Mouse (Mus musculus) thymus, postnatal 36 days (tissue): ENCODE data around the gene Lrmda.

Source experiments
- DNase-seq, 2 experiments: peaks; one replicate each; pipeline ENCODE4 v3.0.0; 2022; ENCODE audit warnings: mixed read lengths in 2 of 2

The Lrmda gene

DNA sequence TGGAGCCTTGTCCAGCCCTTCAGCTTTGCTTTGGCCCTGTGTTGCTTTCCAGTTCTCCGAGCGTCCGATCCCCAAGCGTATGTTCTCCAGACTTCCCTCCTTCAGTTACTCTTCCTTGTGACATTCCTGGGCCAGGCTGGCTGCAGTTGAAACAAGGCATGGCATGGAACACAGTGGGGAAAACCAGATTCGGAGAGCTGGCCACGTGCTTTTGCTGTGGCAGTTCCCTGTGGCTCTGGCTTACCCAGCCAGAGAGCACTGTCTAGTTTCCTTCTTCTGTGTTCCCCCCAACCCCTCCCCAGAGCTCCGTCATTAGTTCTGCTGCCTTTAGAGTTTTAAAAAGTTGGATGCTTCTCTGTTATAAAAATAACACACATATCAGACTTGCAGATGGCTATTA lies 147.8 kb downstream of the Lrmda start:
- no peak for DNase-seq

DNA sequence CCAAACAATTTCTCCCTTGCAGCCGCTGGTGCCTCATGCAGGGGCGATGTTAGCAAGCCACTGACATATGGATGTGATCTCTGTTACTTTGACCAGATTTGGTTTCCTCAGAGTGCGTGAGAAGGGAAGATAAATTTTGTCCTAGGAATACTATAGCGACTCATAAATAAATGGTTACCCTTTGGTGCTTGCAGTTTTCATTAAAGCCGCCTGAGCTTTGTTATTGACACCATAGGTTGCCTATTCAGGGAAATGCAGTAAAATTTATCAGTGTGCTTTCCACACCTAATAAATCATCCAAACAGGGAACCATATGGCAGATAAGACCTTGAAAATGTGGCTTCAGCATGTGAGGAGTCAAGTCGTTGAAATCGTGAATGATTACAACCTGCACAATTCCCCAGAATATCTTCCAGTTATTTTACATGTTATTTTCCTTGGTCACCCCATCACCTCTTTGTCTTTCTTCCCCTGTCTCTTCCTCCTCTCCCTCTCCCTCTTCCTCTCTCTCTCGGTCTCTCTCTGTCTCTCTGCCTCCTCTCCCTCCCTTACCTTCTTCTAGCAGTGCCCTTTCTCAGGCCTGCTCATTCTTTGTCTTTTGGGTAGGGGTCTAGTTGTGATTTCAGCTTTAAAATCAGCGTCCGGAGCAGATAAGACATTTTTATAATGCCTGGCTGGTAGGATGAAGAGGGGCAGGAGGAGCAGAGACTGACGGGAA lies 148.7 kb downstream of the Lrmda start:
- no peak for DNase-seq

DNA sequence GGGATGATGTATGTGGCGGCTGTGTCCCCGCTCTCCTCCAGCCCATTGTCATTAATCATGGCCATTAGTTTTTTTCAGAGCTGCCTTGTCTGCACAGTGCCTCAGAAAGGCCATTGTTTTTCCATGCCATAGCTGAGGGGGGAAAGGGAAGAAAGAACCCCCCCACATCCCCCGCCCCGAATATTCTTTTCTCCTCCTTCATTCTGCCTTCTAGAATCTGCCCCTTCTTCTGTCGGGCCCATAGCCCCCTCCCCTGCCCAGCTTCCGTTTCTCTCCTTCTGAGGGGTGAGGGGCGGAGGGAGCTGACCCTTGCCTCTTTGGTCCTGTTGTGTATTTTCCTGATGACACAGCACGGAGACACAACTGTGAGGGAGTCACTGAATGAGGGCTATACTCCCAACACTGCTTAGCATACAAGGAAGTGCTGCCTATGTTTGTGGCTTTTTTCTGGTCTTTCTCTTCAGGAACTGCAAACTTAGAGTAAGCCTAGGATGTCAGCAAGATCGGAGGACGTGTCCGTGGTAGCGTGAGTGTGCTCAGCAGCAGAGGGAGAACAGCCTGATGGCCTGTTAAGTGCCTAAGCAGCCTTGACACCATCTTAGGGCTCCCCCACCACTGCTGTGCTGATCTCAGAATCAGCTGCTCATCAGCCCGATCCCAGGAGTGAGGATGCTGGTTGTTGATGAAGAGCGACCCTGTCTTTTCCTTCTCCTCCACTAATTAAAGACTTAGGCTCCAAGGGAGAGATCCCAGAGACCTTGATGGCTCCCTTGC lies 149.5 kb downstream of the Lrmda start:
- no peak for DNase-seq

DNA sequence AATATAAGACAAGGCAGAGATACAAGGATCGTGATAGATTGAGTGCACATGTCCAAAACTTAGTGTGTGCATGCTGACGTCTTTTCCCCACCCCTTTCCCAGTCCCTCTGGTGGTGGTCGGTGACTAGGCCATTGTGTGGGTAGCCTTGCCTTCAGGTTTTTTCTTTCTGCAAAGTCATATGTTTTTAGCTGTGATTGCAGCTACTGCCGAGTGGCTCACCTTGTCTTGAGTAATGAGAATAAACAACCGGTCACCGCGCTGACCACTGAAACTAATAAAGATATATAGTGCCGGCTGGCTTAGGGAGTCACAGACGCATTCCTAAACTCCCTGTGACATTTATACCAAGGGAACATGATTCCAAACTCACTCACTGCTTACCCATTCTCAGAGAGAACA lies 155.2 kb downstream of the Lrmda start:
- no peak for DNase-seq

DNA sequence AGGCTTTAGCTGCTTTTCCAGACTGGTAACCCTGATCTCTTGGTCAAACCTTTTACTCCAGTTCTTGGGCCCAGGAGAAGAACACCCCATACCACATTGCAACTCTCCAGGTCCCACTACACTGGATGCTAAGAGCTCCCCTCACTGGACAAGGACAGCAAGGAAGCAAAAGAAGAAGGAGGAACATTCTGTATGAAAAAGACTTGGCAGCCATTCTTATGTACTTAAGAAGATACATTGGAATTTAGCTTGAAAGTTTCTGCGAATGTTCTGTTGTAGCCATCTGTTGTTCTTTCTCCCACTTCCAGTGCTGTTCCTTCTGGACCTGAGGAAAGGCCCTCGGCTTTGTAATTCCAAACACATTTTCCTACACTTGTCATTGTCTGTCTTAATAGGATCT lies 160.2 kb downstream of the Lrmda start:
- DNase-seq, result no peak

DNA sequence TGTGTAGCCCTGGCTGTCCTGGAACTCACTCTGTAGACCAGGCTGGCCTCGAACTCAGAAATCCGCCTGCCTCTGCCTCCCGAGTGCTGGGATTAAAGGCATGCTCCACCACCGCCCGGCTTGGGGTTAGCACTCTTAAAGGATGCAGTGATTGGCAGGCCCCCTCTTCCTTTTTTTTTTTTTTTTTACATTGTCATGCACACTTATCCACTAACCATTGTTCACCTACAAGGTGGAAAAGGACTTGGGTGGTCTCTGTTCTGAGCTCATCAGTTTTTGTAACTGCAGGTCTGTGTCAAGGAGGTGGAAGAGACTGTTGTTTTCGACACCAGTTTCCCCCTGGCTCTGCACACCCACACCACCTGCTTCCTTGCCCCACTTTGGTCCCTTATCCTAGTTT lies 162.0 kb downstream of the Lrmda start:
- peak in 1 of 2 experiments; percentile 9 for DNase-seq

DNA sequence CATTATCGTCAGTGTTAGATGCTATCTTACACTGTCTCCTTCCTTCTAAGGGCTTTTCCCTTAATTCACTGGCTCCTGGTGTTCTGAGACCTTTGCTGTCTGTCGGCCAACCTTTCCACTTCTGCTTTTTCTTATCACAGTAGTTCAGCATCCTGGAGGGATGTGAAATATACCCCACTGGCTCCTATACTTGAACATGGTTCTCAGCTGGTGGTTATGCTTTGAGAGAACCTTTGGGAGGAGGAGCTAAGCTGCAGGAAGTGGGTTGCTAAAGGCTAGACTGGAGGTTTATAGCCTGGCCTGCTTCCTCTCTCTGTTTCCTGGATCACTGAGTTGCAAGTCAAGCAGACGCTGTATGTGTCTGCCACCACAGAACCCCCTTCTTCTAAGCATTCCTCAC lies 163.7 kb downstream of the Lrmda start:
- peak; percentile 42 to 59 for DNase-seq

DNA sequence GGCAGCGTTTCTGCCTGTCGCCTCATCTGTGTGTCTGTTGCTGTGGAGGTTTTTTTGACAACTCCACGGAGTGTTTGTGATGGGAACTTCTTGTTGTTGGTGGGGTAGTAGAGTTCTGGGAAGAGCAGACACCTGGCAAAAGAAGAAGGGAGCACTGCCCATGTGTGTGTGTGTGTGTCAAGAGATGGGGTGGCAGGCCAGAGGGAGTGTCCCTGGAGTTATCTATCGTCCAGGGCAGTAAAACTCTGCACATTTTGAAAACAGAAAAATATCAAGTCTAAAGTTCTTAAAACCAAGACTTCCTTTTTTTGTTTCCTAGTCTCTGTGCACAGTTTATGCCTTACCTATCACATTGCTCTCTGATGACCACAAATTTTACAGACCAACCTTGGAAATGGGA lies 165.9 kb downstream of the Lrmda start:
- no peak for DNase-seq

DNA sequence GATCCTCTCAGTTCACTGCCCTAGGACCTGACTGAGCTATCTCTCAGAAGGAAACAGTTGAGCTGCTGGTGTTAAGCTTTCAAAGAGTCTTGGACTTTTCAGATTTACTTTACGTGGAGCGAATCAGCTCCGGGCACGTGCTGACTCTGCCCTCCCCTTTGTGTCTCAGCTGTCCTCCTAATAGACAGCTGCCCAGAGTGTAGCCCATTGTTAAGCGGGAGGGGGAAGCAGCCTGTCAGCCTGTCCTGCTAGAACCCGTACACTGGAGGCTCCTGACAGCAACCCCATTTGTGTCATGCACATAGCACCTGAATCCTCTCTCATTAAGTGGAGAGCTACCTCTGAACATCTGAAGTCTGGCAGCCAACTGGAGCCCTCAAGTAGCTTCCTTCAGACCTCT lies 170.6 kb downstream of the Lrmda start:
- no peak for DNase-seq

DNA sequence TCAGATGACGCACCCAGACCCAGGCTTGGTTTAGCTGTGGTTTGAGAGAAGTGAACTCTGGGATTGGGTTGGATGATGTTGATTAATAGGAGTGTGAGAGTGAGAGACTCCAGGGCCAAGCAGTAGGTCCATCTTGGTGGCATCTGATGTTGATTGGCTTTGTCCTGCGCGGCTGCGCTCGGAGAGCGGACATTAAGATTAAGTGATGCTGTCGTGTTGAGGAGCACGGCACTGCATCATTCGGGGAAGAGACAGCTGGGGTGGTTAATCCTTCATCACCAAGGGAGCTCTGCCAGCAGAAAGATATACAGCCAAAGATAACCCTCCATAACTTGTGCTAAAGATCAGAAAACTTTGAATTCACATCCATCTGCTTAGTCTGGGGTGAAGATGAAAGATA lies 172.7 kb downstream of the Lrmda start:
- DNase-seq, result no peak

DNA sequence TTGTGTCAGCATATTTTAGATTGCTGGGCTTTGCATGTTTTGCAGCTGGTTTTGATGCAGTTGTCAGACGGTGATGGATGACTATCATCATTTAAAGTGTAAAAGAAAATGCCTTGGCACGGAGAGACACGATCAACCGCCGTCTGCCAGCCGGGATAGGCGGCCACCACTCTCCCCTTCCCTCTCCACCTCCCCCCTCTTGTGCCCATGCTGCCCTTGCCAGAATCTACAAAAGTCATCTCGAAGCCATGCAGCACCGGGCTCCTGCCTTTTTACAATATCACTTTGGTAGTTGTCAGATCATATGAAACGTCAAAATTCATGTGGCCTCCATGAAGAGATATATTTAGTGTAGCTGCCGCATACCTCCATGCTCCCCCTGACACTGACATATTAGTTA lies 178.5 kb downstream of the Lrmda start:
- no peak for DNase-seq

DNA sequence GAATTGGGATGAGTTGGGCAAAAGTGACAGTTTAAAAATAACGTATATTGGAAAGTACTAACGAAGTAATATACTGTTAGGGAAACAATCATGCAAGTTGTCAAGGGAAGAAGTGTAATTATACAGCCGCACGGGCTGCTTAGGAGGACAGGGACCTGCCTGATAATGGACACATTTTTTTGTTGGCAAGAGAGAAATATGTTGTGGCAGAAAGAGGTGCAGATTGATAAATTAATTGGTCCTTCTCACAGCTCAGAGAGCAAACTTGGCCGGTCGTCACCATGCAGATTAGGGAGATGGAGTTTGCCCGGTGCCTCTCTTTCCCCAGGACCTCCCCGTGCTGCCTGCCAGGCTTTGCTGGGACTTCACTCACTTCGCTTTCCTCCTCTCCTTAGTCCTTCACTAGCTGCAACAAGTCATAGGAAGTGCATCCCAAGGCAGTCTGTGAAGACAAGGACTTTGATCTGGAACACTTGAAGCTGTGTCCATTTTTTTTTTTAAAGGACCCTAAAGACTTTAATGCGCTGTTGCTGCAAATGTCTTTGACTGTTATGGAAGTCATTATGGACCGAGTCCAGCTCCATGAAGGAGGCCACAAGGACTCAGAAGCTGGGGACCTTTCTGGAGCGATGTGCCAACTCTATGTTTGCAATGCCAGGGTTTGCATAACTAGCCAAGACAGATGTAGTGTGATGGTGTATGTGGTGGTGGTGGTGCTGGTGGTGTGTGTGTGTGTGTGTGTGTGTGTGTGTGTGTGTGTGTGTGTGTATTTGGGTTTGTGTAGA lies 179.3 kb downstream of the Lrmda start:
- DNase-seq, result no peak

DNA sequence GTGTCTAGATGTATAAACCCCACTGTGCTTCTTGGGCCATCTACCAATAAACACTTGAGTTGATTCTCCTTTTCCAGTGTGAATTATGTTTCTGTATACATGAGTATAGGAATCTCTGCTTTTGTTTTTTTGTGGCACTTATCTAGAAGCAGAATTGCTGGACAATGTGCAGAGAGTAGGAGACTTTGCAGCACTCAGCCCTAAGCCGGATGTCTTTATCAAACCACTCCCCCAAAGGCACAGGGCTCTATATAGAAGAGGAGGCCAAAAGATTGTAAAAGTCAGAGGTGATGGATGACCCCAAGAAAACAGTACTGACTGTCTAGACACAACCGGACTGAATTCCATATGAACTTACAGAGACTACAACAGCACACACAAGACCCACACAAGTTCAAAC lies 182.2 kb downstream of the Lrmda start:
- DNase-seq, result no peak

DNA sequence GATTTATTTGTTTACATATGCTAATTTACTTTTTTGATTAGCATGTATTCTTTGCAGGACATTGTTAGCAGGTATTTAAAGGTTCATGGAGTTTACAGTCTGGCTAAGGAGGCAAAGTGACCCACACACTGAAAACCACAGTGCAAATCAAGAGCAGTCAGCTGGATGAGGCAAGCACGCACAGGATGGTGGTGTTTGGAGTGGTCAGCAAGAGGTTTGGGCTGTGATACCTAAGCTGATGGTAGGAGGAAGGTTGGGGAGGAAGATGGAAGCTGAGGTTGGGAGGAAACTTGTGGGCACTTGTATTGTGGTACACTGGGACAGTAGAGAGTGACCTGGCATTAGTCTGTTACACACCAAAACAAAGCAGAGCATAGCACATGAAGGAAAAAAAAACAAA lies 191.1 kb downstream of the Lrmda start:
- DNase-seq, result no peak

DNA sequence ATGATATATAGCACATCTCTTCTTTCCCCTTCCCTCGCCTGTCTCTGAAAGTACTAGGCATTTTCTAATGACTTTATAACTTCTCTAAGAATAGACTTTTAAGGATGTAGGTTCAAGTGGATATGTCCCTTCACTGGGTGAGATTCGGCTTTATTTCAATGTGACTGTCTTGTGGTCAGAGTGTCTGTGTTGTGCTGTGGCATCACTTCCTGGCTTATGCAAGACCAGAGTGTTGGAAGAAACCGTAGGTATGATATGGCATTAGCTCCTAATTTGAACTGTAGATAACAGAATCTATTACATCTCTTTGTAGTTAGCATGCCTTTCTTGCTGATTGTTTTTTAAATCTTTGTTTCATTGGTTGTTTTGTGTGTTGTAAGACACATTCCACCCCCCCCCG lies 198.7 kb downstream of the Lrmda start:
- DNase-seq, result no peak

DNA sequence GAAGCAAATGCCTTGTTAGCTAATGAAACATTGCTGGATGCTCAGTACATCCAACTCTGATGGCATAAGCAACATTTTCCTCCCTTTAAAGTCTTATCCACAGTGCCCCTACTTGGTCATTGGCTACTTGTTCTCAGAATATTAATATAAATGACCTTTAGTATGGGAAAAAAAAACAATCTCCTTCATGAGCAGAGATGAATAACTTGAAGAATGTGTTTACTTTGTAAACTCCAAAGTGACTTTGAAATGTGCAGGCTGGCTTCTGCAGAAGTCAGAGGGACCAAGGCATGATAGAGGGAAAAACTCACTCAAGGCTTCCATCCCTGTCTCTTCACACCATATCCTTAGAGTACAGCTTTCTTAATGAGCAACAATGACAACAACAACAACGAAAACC lies 202.5 kb downstream of the Lrmda start:
- no peak for DNase-seq

DNA sequence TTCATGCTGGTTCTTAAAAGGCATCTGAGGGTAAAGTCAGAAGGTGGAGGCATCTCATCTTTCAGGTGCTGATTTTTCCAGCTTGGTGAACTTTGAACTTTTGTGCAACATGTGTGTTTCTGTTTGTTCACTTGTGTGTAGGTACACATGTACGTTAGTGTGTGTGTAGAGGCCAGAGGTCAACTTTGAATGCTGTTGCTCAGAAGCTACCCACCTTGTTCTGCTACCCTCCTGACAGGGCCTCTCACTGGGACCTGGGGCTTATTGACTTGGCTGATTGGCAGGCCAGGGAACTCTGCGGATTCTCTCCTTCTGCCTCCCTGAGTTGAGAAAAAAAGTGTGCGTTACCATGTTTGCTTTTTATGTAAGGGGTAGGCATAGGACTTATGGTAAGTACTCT lies 203.1 kb downstream of the Lrmda start:
- no peak for DNase-seq

DNA sequence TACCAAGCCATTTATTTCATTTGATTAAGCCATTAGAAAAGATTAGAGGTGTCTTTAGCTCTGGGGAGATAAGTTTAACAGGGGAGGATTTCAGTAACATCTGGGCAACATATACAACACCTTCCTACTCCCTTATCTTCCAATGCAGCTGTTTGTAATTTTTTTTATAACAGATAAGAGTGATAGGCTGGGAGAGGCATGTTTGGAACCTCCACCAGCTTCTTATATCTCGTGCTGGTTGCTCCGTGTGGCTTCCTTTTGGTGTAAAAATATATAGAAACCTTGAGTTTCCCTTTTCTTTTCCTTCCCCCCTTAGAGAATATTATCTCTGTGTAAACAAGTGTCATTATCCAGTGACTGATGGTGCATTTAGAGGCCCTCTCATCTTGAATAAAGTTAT lies 206.7 kb downstream of the Lrmda start:
- no peak for DNase-seq

DNA sequence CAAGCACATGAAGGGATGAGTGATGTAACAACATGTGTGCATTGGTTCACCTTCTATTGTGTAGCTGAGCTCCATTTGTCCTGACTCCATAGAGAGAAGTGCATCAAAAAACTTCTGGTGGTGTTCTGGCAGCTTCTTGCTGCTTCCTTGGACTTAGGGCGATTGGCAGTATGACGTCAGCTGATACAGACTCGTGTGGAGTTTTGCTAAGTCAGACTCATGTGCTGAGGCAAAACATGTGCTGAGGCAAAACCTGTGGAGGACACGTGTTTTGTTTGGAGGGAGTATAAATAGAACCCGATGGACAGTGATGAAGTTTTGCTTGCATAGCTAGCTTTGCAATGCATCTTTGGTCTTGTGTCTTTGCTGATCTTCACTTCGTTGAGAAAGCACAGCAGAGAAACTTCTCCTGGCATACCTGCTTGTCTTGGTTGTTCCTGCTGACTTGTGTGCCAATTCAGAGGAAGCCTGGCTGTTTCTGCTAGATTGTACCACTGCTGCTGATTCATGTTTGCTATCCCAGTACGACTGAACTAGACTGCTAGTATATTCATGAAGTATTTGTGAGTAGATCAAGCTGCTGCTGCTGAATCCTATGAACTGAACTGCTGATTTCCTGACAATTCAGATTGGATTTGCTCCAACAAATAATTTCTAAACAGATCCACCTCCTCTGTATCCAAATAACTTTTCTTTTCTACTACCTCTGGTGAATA lies 208.9 kb downstream of the Lrmda start:
- DNase-seq, result no peak

DNA sequence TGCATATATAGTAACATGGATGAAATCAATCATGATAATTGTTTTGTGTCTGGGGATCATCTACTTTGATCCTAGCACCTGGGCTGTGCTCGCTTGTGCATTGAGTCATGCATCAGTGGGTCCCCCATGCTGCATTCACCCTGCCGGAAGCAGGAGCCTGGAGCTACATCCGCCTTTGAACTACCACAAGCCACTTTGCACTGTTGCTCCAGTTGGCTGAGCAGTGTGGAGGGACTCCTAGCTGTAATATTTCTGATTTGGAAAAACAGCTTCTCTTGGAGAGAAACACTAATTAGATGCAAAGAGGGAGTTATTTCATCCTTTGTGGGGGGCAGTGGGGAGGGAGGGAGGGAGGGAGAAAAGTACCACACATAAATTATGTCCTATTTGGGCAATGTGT lies 220.8 kb downstream of the Lrmda start:
- no peak for DNase-seq

DNA sequence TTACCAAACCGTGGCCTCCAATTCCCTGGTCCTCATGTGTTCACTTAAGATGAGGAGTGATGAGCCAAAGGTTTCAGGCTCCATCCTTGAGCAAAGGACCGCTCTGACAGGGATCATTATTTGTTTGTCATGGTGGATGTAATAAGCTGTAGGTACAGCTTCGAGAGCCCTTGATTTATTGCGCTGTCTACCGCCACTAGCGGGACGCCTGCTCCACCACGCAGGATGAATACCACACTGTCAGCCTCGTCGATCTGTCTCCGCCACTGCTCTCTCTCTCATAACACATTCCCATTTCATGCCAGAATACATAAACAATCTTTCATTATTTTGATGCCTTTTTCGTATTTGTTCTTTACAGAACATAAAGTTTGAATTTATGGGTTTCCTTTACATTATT lies 235.9 kb downstream of the Lrmda start:
- no peak for DNase-seq

DNA sequence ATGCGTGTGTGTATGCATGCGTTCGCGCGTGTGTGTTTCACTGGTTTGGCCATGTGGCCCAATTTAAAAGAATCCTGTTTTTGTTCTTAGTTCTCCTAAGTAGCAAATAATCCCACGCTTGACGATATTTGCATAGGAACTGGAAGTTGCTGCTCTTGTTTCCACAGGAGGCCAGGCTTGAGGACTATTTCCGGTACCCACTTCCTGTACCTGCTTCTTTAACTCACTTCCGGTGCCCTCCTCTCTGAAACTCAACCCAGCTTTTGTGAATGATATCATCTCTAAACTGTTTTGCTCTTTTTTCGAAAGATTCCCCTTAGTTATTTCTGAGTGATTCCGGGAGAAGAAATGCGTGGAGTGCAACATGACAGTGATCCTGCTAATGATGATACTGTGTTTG lies 236.8 kb downstream of the Lrmda start:
- DNase-seq, result peak in 1 of 2 experiments; percentile 30

DNA sequence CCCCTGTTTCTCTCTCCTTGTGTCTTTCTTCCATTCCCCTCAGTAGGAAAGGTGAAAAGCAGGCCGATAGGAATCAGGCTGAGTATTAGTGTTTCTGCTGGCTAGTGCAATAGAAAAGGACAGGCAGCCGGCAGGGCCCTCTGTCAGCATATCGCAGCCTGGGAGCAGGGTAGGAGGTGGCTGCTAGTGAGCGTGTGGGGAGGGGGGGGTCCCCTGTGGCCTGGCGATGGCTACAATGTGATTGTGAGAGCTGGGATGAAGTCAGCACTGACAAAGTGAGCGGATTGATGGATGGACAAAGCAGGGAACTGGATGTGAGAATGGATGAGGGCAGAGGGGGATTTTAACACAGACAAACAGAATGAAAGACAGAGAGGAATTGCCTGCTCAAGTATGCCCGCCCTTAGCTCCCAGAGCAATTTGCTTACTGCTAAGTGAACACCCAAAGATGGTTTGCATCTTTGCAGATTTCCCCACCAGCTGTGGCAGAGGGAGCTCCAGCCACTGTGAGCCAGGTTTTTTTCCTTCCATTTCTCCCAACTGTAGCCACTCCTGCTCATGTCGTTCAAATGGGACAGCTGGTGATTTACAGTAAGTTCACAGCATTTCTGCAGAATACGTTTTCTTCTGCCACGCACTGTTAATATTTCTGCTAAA lies 240.0 kb downstream of the Lrmda start:
- DNase-seq, result no peak
